Mouse (Mus musculus): ENCODE measurements around the gene Ccdc88c. TPM values are rescaled to one million over a fixed set of nuclear protein-coding genes. Genes with fewer than 3 reads are reported as not detected.

The Ccdc88c gene
- polyA plus RNA-seq, 1 experiment from 2014 or later, result 11.1 TPM

DNA sequence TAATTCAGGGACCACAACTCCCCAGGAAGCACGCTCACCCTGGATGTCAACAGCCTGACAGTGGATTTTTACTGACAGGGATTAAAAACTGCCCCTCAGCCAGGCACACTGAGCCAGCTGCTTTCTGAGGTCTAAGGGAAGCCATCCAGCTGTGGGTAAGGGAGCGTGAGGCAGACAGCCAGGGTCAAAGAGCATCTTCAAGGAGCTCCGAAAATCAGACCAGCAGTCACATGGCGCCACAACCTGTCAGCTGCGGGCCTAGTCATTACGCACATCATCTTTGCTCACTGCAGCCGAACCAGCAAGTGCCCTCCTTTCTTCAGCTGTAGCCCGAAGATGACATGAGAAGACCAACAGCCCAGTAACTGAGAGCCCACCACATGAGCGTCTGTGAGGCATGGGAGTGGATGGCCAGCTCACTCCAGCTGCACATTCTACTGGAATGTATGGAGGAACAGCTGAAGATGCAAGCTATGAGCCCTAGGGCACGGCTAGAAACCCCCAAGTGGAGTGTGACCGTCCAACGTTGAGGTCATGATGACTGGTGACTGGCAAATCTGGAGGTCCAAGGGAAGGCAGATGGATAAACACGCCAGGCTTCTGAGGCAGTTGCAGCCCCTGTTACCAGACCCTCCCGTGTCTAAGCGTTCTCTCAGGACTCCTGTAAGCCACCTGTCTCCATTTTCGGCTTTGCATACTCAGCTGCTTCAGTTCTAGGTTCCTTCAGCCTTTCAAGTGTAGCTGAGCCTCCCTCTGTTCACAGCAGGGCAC is 33.1 kb downstream of the Ccdc88c start:
- Histone ChIP-seq H3K36me3 (ENCODE audit: control insufficient read depth, insufficient read depth, low read length) (no peaks in the 10 kb centered on the region), H3K4me1 (ENCODE audit: control insufficient read depth, insufficient read depth, low read length) (peaks cover 26% of the 10 kb centered on the region), H3K9me3 (replicated peaks; ENCODE audit: control insufficient read depth, low read length) (no peaks in the 10 kb centered on the region), H3K4me2 (ENCODE audit: low read depth, low read length) (no peak overlapping the region), H3K27me3 (ENCODE audit: control insufficient read depth, insufficient read depth, low read length) (no peaks in the 10 kb centered on the region), H3K27ac (ENCODE audit: low read length) (no peak overlapping the region), H3K4me3 (replicated peaks; ENCODE audit: low read length) (no peak overlapping the region), H3K9ac (ENCODE audit: low read length) (no peak overlapping the region)
- ATAC-seq (ENCODE audit: insufficient read depth, low FRiP score), result no peak
- WGBS, result 60% methylated on average over 16 of the region's 16 CpGs

DNA sequence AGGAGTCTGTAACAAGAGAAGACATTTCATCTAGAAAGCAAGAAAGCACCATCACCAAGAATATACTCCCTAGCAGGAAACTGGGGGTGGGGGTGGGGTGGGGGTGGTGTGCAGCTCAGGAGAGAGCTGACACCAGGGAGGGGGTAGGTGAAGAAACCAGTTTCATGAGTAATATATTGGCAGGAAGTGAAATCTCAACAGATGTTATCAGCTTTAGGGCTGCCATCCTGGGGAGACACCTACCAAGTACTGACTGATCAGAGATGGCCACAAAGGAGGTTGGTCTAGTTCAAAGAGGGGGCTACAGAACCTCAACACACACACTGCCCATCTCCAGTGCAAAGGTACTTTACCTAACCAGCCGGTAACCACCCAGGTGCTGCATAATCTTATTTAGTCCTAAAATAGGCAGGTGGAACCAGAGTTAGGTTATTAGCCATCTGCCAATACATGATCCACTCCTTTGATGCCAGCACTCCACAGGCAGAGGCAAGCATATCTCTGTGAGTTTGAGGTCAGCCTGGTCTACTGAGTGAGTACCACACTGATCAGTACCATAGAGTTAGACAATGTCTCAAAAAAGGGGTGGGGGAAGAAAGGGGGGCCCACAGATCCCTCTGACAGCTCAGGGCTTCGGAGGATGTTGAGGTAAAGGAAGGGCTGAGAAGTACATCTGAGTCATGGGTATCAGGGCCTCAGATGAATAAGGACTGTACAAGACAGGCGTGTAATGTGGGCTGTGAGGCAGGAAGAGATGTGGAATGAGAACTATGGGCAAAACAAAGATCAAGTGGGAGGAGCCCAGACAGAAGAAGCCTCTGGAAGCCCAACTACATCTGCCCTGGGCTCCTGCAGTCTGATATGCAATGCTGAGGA is 34.5 kb downstream of the Ccdc88c start:
- Histone ChIP-seq H3K27me3 (ENCODE audit: control insufficient read depth, insufficient read depth, low read length) (no peaks in the 10 kb centered on the region), H3K9ac (ENCODE audit: low read length) (no peak overlapping the region), H3K4me3 (replicated peaks; ENCODE audit: low read length) (no peak overlapping the region), H3K4me2 (ENCODE audit: low read depth, low read length) (no peak overlapping the region), H3K27ac (ENCODE audit: low read length) (no peak overlapping the region), H3K9me3 (replicated peaks; ENCODE audit: control insufficient read depth, low read length) (no peaks in the 10 kb centered on the region), H3K36me3 (ENCODE audit: control insufficient read depth, insufficient read depth, low read length) (no peaks in the 10 kb centered on the region), H3K4me1 (ENCODE audit: control insufficient read depth, insufficient read depth, low read length) (peaks cover 22% of the 10 kb centered on the region)
- ATAC-seq (ENCODE audit: insufficient read depth, low FRiP score), result no peak
- 78% methylated on average over 3 of the region's 3 CpGs for WGBS

DNA sequence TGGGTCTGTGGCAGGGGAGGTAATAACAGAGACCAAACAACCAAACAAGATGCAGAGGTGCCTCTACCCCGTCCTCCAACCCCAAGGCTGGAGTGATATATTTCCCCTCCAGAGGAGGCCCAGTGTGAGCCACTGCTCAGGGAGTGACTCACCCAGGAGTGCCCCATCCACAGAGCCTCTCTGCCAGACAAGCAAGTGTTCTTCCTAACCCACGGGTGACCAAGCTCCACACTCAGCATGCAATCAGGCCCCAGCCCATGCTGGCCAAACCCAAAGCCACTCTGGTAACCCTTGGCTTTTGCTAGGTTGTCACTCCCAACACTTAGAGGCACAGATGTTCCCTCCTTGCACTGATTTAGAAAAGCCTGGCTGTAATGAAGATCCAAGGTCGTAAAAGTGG is 35.7 kb downstream of the Ccdc88c start:
- Histone ChIP-seq H3K9me3 (replicated peaks; ENCODE audit: control insufficient read depth, low read length) (no peaks in the 10 kb centered on the region), H3K27ac (ENCODE audit: low read length) (no peak overlapping the region), H3K36me3 (ENCODE audit: control insufficient read depth, insufficient read depth, low read length) (no peaks in the 10 kb centered on the region), H3K4me2 (ENCODE audit: low read depth, low read length) (no peak overlapping the region), H3K4me3 (replicated peaks; ENCODE audit: low read length) (no peak overlapping the region), H3K9ac (ENCODE audit: low read length) (no peak overlapping the region), H3K4me1 (ENCODE audit: control insufficient read depth, insufficient read depth, low read length) (peaks cover 10% of the 10 kb centered on the region), H3K27me3 (ENCODE audit: control insufficient read depth, insufficient read depth, low read length) (no peaks in the 10 kb centered on the region)
- ATAC-seq (ENCODE audit: insufficient read depth, low FRiP score), result no peak
- 65% methylated on average over 3 of the region's 3 CpGs for WGBS

DNA sequence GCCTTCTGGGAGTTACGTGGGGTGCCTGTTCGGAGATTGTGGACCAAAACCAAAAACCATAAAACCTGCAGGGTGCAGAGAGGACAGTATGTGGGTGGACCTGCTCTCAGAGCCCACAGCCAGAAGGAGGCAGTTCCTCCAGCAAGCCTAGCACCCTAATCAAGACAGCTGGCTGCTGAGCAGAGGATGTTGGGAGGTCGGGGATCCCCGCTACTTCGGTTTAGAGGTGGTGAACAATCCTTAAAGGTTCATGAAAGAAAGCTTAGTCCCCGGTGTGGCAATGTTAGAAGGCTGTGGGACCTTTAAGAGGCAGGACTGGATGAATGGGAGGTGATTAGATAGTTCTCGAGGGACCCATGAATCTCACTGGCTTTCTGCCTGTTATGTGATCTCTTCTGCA is 36.4 kb downstream of the Ccdc88c start:
- Histone ChIP-seq H3K36me3 (ENCODE audit: control insufficient read depth, insufficient read depth, low read length) (no peaks in the 10 kb centered on the region), H3K9me3 (replicated peaks; ENCODE audit: control insufficient read depth, low read length) (no peaks in the 10 kb centered on the region), H3K4me2 (ENCODE audit: low read depth, low read length) (no peak overlapping the region), H3K9ac (ENCODE audit: low read length) (no peak overlapping the region), H3K4me1 (ENCODE audit: control insufficient read depth, insufficient read depth, low read length) (peaks cover 5% of the 10 kb centered on the region), H3K27me3 (ENCODE audit: control insufficient read depth, insufficient read depth, low read length) (no peaks in the 10 kb centered on the region), H3K27ac (ENCODE audit: low read length) (no peak overlapping the region), H3K4me3 (replicated peaks; ENCODE audit: low read length) (no peak overlapping the region)
- 78% methylated on average over 7 of the region's 7 CpGs for WGBS
- no peak for ATAC-seq (ENCODE audit: insufficient read depth, low FRiP score)

DNA sequence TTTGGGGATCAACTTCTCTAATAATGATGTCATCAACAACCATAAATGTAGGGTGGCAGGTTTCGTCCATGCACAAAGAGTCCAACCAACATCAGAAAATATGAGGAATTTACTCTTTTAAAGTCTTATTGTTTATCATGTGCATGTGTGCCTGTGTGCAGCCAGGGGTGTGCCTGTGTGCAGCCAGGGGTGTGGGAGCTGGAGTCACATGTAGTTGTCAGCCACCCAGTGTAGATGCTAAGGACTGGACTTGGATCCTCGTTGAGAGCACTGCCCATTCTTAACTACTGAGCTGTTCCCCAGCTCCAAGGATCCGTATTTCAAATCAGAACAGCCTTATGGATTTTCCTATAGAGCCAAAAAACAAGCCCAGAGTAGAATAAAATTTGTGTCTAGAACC is 37.7 kb downstream of the Ccdc88c start:
- Histone ChIP-seq H3K4me2 (ENCODE audit: low read depth, low read length) (no peak overlapping the region), H3K4me1 (ENCODE audit: control insufficient read depth, insufficient read depth, low read length) (peaks cover 11% of the 10 kb centered on the region; the same call in 1 of the 2 replicates), H3K9ac (ENCODE audit: low read length) (no peak overlapping the region), H3K27ac (ENCODE audit: low read length) (no peak overlapping the region), H3K36me3 (ENCODE audit: control insufficient read depth, insufficient read depth, low read length) (no peaks in the 10 kb centered on the region), H3K27me3 (ENCODE audit: control insufficient read depth, insufficient read depth, low read length) (no peaks in the 10 kb centered on the region), H3K4me3 (replicated peaks; ENCODE audit: low read length) (no peak overlapping the region), H3K9me3 (replicated peaks; ENCODE audit: control insufficient read depth, low read length) (no peaks in the 10 kb centered on the region)
- ATAC-seq (ENCODE audit: insufficient read depth, low FRiP score), result no peak
- 77% methylated on average over 3 of the region's 3 CpGs for WGBS

DNA sequence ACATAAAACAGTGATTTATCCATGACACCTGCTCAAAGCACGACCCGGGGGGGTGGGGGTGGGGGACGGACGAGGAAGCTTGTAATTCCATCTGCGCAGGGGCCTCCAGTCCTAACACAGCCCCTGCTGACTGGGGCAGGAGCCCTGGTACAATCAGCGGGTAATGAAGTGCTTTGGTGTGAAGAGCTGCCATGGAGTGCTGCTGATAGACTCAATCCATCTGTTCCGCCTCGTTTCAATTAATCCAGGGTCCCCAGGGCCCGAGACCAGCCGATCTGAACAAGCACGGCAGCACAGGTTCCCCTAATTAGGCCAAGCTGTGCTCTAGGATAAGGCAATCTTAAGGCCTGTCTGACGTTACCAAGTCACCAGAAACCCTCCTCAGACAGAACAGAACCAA is 38.6 kb downstream of the Ccdc88c start:
- Histone ChIP-seq H3K9me3 (replicated peaks; ENCODE audit: control insufficient read depth, low read length) (no peaks in the 10 kb centered on the region), H3K4me3 (replicated peaks; ENCODE audit: low read length) (no peak overlapping the region), H3K9ac (ENCODE audit: low read length) (no peak overlapping the region), H3K4me1 (ENCODE audit: control insufficient read depth, insufficient read depth, low read length) (peaks cover 7% of the 10 kb centered on the region; the same call in 1 of the 2 replicates), H3K36me3 (ENCODE audit: control insufficient read depth, insufficient read depth, low read length) (no peaks in the 10 kb centered on the region), H3K4me2 (ENCODE audit: low read depth, low read length) (no peak overlapping the region), H3K27ac (ENCODE audit: low read length) (no peak overlapping the region), H3K27me3 (ENCODE audit: control insufficient read depth, insufficient read depth, low read length) (no peaks in the 10 kb centered on the region)
- ATAC-seq (ENCODE audit: insufficient read depth, low FRiP score), result no peak
- WGBS, result 60% methylated on average over 12 of the region's 12 CpGs

DNA sequence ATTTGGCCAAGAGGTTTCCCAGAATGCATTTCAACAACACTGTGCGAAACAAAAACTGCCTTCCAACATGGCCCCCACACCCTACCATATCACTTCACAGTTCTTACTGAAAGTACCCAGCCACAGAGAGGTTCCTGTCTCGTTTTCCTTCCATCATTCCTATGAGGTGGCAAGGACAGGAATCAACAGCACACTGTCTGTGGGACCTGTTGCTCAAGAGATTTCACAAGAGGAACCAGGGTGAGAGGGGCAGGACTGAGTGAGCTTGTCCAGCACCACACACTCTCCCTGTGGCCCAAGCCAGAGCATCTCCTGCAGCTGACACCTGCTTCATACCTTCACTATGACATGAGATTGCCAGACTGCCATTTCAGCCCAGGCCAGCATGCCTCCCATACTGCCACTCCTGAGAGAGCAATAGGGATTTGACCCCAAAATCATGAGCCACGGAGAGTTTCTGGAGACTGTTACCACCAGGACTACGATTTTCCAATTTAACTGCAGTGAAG is 39.0 kb downstream of the Ccdc88c start:
- Histone ChIP-seq H3K4me2 (ENCODE audit: low read depth, low read length) (no peak overlapping the region), H3K36me3 (ENCODE audit: control insufficient read depth, insufficient read depth, low read length) (no peaks in the 10 kb centered on the region), H3K9me3 (replicated peaks; ENCODE audit: control insufficient read depth, low read length) (no peaks in the 10 kb centered on the region), H3K4me1 (ENCODE audit: control insufficient read depth, insufficient read depth, low read length) (peaks cover 7% of the 10 kb centered on the region; the same call in 1 of the 2 replicates), H3K9ac (ENCODE audit: low read length) (no peak overlapping the region), H3K27ac (ENCODE audit: low read length) (no peak overlapping the region), H3K4me3 (replicated peaks; ENCODE audit: low read length) (no peak overlapping the region), H3K27me3 (ENCODE audit: control insufficient read depth, insufficient read depth, low read length) (no peaks in the 10 kb centered on the region)
- WGBS, result 65% methylated on average over 4 of the region's 4 CpGs
- ATAC-seq (ENCODE audit: insufficient read depth, low FRiP score), result no peak

DNA sequence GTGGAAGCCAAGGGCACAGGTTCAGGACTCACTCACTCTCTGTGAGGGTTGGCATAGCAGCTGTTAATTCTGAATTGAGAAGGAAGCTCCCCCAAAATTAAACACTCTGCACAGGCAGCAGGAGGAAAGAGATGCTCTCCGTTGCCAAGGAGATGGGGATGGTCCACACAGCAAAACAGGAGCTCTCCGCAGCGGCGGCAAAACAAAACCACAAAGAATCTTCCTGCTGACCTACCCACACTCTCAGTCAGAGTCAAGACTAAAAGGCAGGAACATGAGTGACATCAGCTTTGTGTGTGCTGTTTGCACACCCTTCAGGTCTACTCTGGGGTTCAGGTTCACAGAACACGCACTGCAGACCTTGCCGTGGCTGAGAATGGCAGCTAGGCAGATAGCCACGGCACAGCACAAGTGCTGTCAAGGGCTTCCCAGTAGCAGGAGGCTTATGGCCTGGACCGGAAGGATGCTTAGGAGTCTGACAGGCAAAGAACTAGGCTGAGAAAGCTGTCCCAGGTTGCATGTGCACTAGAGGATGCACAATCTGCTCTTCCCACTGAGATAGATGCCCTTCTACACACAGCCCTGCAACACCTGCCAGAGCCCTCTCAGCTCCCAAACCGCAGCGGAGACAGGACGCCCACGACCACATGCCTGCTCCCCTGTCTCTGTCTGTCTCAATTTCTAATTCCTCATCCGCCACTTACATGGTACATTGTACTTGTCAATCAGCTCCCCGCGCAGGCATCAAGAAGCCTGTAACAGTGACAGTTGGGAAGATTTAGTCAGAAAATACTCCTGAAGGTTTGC is 40.3 kb downstream of the Ccdc88c start:
- no peak overlapping the region for H3K4me2 ChIP-seq (ENCODE audit: low read depth, low read length)
- ATAC-seq (ENCODE audit: insufficient read depth, low FRiP score), result no peak
- H3K27ac ChIP-seq (ENCODE audit: low read length), result no peak overlapping the region
- H3K27me3 ChIP-seq (ENCODE audit: control insufficient read depth, insufficient read depth, low read length), result no peaks in the 10 kb centered on the region
- 76% methylated on average over 15 of the region's 15 CpGs for WGBS
- no peaks in the 10 kb centered on the region for H3K9me3 ChIP-seq (replicated peaks; ENCODE audit: control insufficient read depth, low read length)
- H3K4me3 ChIP-seq (replicated peaks; ENCODE audit: low read length), result no peak overlapping the region
- H3K9ac ChIP-seq (ENCODE audit: low read length), result no peak overlapping the region
- H3K4me1 ChIP-seq (ENCODE audit: control insufficient read depth, insufficient read depth, low read length), result 0 out of 2 replicates have a peak, but pooled peaks cover 7% of the 10 kb centered on the region
- H3K36me3 ChIP-seq (ENCODE audit: control insufficient read depth, insufficient read depth, low read length), result no peaks in the 10 kb centered on the region
